Comparison of ENCODE assay signal across 11 mouse cellular contexts in genomic region chr2:7115801-7116200, GRCm38 (mm10).
DNase-seq lines count a peak whose midpoint lies in the region; ATAC-seq lines count a peak whose summit lies in the region.
"Had no signal": no experiment of that assay in that cellular context is flagged by ENCODE, and none has a peak within 500 bp of the region (broad histone marks: within the 10 kb centered on the region; RNA-seq: fewer than 3 reads in every experiment).

No protein-coding gene starts in this region.

- H3K9me3 ChIP-seq in kidney, embryonic 14.5 days (ENCODE audit: control insufficient read depth, low read length): no peaks in the 10 kb centered on the region
- no peaks in the 10 kb centered on the region for H3K9me3 ChIP-seq in midbrain, embryonic 13.5 days
- no peaks in the 10 kb centered on the region for H3K9me3 ChIP-seq in midbrain, embryonic 14.5 days (ENCODE audit: control insufficient read depth, low read length)

- H3K4me2 ChIP-seq in kidney, embryonic 14.5 days (replicated peaks; ENCODE audit: low read depth, low read length): no peak overlapping the region
- no peak overlapping the region for H3K4me2 ChIP-seq in midbrain, embryonic 13.5 days (replicated peaks)
- no peak overlapping the region for H3K4me2 ChIP-seq in midbrain, embryonic 14.5 days (ENCODE audit: low read length)

- intact Hi-C loops in gastrocnemius, postnatal 36 days (cut with DNase I): no loop called here

- no peak for DNase-seq in kidney, postnatal 25 days
- DNase-seq in midbrain, embryonic 14.5 days: no peak
- DNase-seq in embryo, embryonic 11 days: peak; percentile 41
- DNase-seq in retina, postnatal 1 day: peak; percentile 49
- DNase-seq in gastrocnemius, postnatal 36 days: no peak
- DNase-seq: cerebellum, adult 9-10 months; heart, postnatal 14 days; lung, postnatal 36 days had no signal

- WGBS in kidney, embryonic 14.5 days: 13% methylated on average over 2 of the region's 2 CpGs
- WGBS in midbrain, embryonic 13.5 days: 25% methylated on average over 2 of the region's 2 CpGs
- 17% methylated on average over 2 of the region's 2 CpGs for WGBS in midbrain, embryonic 14.5 days

- no peaks in the 10 kb centered on the region for H3K36me3 ChIP-seq in kidney, embryonic 14.5 days (ENCODE audit: control insufficient read depth, insufficient read depth, low read length)
- H3K36me3 ChIP-seq in midbrain, embryonic 13.5 days: no peaks in the 10 kb centered on the region
- H3K36me3 ChIP-seq in midbrain, embryonic 14.5 days (ENCODE audit: control insufficient read depth, insufficient read depth, low read length): no peaks in the 10 kb centered on the region

- H3K27me3 ChIP-seq in kidney, embryonic 14.5 days (ENCODE audit: control insufficient read depth, insufficient read depth, low read length): no peaks in the 10 kb centered on the region
- H3K27me3 ChIP-seq in midbrain, embryonic 13.5 days: no peaks in the 10 kb centered on the region
- H3K27me3 ChIP-seq in midbrain, embryonic 14.5 days (ENCODE audit: control insufficient read depth, insufficient read depth, low read length): no peaks in the 10 kb centered on the region
- H3K27me3 ChIP-seq: CH12.LX had no signal

- peak; percentile 92 for ATAC-seq in kidney, embryonic 14.5 days (ENCODE audit: low FRiP score, low TSS enrichment)
- ATAC-seq in midbrain, embryonic 13.5 days: 0 out of 2 replicates have a peak, but pooled peaks have one; percentile 40
- ATAC-seq in midbrain, embryonic 14.5 days (ENCODE audit: low FRiP score, low TSS enrichment): no peak

- no peak overlapping the region for H3K27ac ChIP-seq in kidney, embryonic 14.5 days (ENCODE audit: low read depth, low read length)
- no peak overlapping the region for H3K27ac ChIP-seq in midbrain, embryonic 13.5 days
- no peak overlapping the region for H3K27ac ChIP-seq in midbrain, embryonic 14.5 days (replicated peaks; ENCODE audit: low read depth, low read length)

- H3K4me3 ChIP-seq in kidney, embryonic 14.5 days (ENCODE audit: low read length): no peak overlapping the region
- H3K4me3 ChIP-seq in midbrain, embryonic 13.5 days (replicated peaks): no peak overlapping the region
- H3K4me3 ChIP-seq in midbrain, embryonic 14.5 days (replicated peaks; ENCODE audit: low read depth, low read length): no peak overlapping the region

- 0 out of 2 replicates have a peak, but pooled peaks cover 2% of the 10 kb centered on the region for H3K4me1 ChIP-seq in kidney, embryonic 14.5 days (ENCODE audit: control insufficient read depth, insufficient read depth, low read length)
- H3K4me1 ChIP-seq in midbrain, embryonic 13.5 days (replicated peaks): peaks cover 16% of the 10 kb centered on the region
- H3K4me1 ChIP-seq in midbrain, embryonic 14.5 days (ENCODE audit: control insufficient read depth, insufficient read depth, low read length): no peaks in the 10 kb centered on the region

- H3K9ac ChIP-seq in kidney, embryonic 14.5 days (ENCODE audit: low read depth, low read length): no peak overlapping the region
- no peak overlapping the region for H3K9ac ChIP-seq in midbrain, embryonic 13.5 days (replicated peaks)
- no peak overlapping the region for H3K9ac ChIP-seq in midbrain, embryonic 14.5 days (replicated peaks; ENCODE audit: low read length)

Comparison
In these comparisons a context has a peak if more than half of its experiments do, and no peak if none do; other contexts are left out.
1. DNase-seq: peak in embryo, embryonic 11 days (single experiment) and retina, postnatal 1 day (single experiment); none in kidney, postnatal 25 days (0 of 2), midbrain, embryonic 14.5 days (single experiment) and gastrocnemius, postnatal 36 days (0 of 2).